Mouse (Mus musculus) left cerebral cortex, postnatal 4 days (tissue): ENCODE measurements around the gene Cpvl. TPM values are rescaled to one million over a fixed set of nuclear protein-coding genes. Genes with fewer than 3 reads are reported as not detected.

Experiments used
- DNase-seq: peaks from one replicate; pipeline ENCODE4 v3.0.0-alpha.2; 2022
- intact Hi-C: fragments of 180-260 bp; cut with DNase I; formaldehyde crosslinking; loops from one replicate; pipeline ENCODE4 v1.15.1; 2025
- total RNA-seq, 2 experiments: library from RNA; stranded (reverse); gene quantifications; 2 replicates each; pipeline ENCODE4 v1.2.3; 2021

The Cpvl gene
- not detected for total RNA-seq

DNA sequence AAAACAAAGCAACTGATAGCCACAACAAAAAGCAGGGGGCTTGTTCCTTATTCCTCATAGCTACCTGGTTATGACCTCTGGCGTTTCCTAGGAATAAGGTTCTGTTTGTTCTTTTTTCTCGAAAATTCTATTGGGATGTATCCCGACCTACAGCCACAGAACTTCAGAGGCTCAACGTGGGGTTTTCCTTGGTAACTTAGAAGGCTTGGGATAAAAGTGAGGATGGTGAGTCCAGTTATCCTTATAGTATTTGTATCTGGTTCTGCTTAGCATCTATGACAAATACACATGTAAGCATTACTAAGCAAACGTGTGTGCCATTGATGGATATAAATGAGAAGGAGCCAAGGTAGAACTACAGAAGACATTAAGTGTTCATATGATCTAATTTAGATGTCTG, at the start of gene Cpvl:
TSS of gene Cpvl (minus strand) at position 101 of the 400 bp plus-strand sequence.
- DNase-seq, result no peak

DNA sequence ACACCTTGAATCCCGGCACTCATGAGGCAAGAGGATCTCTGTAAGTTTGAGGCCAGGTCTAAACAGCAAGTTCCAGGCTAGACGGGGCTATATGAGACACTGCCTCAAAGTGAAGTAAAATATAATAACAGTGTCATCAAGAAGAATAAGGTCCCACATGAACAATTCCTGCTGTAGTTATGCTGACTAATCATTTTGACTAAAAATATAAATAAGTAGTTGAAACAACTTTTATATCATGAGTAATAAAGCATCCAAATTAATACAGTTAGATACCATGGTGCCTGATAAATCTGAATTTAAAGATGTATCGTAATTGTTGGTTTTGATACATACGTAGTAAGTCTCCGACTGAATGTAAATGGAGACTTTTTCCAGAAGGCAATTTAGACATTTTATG, 45.4 kb upstream of the Cpvl start:
- intact Hi-C loops, result no loop called here
- no peak for DNase-seq

More for the DNA sequence above, at the start of gene Cpvl:
- intact Hi-C loops, result no loop called here

DNA sequence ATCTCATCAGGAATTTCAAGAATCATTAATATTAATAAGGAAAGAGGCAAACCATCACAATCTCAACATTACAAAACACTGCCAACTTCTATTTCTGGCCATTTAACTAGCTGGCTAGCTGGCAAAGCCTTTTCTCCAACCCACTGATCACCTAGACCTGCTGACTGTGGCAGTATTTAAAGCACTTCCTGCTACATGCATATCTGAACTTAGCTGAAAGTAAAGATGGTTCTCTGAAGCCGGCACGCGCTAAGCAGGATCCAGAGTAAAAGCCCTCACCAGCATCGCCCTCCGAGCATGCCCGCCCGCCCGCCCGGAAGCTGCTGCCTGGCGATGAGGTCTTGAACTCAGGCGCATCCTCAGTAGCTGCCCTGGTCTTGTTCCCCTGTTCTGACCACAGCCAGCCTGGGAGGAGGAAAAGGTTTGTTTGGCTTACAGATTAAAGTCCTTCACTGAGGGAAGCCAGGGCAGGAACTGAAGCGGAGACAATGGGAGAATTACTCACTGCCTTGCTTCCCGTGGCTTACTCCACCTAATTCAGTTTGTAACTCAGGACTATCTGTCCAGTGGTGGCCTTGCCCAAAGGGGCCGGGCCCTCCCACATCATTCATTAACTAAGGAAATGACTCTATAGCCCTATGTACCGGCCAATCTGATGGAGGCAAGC, 42.8 kb upstream of the Cpvl start:
- intact Hi-C loops, result no loop called here
- no peak for DNase-seq

DNA sequence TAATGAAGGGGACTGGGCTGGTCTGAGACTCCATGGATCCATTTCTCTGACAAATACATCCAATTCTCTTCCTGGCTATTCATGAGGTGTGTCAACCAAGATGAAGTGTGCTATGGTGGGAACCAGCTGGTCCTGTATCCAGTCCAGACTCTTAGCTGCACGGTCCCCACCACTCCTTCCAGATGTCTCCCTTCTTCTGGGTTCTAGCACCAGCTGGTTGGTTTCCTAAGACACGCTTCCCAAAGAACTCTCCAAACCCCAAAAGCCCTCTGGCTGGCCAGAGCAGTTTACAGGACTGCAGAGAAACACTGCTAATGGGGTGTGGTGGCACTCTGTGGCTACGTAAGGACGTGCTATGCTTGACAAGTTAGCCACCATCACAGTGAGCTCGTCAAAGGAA, 40.4 kb upstream of the Cpvl start:
- intact Hi-C loops, result no loop called here
- no peak for DNase-seq

DNA sequence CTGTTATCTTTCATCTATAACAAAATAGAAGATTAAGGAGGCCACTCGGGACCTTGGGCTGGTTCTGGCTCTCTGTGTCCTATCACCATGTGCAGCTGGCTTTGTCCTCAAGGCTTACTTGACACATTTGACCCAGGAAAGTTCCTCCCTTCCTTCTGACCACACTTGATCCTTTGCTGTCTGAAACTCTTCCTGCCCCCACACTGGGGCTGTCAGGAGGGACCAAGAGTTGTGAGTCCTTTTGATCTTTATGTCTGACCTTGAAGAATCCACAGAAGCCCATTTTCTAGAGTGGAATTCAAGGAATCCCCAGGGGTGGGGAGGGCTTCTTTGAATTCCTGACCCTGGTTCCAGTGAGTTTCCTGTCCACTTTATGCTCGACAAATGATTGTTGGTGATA, 39.6 kb upstream of the Cpvl start:
- DNase-seq, result no peak
- intact Hi-C loops, result no loop called here

DNA sequence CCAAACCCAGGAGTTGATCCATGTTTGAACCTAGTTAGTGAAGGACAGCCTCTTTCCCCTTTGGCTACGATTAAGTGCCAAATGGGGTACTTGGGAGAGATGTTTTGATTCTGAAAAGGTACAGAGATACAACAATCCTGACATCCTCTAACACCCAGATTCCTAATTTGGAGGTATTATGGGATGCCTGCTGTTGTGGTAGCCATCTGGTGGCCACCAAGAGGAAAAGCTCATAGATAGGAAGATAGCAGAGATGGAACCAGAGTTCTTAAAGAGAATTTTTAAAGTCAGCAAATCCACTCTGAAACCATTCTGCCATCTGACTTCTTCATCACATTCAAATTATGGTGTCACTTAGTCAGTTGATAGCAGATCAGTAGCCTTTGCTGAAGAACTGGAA, 33.7 kb upstream of the Cpvl start:
- no peak for DNase-seq
- intact Hi-C loops, result no loop called here

DNA sequence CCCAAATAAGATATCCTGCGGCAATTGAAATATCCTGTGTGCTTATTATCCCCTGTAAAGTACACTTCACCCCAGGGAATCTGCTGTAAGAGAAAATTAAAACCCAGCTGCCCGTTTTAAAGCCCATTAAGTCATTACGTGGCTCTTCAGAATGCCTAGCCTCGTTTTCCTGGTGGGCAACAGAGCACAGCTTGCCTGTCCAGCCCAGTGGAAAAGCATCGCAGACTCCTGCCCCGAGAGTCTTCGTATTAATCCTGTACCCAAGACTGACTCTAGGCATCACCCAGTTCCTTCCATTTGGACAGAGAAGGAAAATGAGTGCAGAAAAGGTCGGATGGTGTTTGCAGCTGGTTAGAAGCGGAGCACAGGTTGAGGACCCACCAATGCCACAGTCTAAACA, 31.9 kb upstream of the Cpvl start:
- no peak for DNase-seq
- intact Hi-C loops, result no loop called here

DNA sequence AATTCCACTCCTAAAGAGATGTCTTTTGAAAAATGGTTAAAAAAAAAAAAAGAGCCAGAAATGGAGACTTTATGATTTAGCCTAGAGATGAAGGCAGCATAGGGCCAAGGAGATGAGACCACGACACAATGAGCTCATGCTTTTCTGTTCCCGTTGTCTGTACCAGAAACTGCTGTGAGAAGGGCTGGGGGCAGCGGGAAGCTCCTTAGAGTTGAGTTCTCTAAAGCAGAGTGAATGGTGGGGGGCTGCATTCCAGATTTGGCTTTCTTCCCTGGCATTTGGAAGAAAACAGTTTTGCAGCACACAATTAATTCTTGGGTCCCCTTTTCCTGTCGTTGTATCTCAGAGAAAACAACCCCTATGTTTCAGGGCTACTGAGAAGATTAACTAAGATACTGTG, 30.8 kb upstream of the Cpvl start:
- intact Hi-C loops, result no loop called here
- no peak for DNase-seq

DNA sequence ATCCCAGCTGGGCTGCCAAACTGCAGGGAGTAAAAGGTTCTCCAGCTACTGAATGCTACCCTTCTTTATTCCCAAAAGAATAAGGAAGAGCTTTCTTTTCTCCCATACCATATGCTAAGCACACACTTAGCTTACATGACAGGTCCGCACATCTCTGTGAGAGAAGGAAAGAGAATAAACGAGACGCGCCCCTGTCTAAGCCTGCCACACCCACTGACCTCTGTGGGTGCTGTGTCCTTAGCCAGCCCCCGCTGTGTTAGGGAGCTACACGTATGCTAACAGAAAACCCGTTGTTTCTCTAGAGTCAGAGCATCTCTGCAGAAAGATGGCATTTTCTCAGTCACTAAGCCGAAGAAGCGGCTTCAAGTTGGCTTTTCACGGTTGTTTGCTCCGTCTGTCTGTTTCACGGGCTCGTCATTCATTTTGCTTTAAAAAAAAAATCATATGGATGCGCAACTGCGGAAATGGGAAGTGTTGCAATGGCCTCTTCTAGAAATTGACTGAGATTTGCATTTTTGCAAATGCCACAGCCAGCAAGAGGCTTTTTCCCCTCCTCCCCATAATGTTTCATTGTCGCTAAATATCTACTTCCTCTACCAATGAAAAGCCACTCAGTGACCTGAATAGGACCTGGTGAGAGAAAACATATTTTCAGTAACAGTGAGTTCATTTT, 30.1 kb upstream of the Cpvl start:
- intact Hi-C loops, result no loop called here
- DNase-seq, result no peak

DNA sequence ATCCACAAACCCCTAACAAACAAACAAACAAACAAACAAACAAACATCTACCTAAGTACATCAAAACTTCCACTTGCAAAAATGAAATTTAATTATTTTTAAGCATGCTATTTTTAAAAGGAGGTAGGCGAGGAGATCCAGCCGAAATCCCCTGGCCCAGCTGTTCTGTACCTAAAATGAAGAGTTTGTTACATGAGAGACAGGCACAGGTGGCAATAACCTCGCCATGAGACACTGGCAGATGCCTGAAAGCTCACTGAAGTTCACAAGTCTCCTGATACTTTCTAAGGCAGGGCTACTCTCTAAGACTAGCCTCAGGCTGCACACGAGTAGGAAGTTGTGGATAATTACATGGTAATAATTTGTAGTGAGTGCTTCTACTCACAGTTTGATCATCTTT, 26.8 kb upstream of the Cpvl start:
- intact Hi-C loops, result no loop called here

DNA sequence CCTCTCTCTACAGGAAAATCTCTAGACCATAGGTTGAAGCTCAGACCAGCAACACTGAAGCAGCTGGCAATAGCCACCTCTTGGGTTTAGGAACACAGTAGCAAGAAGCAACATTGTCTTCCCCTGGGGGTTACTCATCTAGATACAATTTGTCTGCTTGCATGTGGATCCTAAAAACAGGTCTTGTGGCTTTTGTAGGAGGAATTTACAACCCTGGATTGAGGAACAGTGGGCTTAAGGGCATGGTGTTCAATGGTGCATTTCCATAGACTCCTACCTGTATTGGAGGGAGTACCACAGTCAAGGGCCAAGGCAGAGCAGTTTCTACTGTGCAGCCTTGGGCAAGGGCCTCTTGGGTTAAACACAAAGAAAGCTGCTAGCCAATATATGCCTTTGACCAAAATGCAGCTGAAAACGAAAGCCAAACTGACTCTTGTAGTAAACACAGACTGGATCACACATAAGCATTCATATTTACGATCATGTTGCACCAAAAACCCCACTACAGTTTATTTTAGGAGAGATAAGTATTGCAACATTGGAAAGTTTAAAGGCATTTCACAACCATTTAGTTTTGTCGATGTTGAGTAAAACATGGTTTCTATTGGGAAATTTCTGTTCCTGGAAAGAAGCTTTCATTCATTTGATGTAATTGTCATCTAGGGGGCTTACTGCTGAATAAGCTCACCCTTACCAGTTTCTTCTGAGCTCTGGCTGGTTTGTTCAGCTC, 17.9 kb upstream of the Cpvl start:
- no peak for DNase-seq
- intact Hi-C loops, result no loop called here

More for the DNA sequence above, 26.8 kb upstream of the Cpvl start:
- no peak for DNase-seq

DNA sequence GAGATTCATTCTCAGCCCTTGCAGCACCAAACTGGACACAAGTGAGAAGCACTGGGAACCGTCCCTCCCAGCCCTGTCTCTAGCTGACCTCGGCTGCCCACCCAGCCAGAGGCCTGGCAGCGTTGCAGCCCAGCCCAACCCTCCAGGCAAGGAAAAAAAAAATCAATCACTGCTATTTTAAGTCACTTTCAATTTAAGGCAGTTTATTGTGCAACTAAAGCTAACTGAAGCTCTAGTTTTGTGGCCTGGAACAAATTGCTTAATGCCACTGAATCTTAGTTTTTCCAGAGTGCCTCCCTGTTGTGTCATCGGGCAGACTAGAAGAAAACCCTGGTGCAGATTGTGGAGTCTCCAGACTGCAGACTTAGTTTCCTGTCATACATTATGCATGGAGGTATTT, 17.0 kb upstream of the Cpvl start:
- intact Hi-C loops, result no loop called here
- no peak for DNase-seq

DNA sequence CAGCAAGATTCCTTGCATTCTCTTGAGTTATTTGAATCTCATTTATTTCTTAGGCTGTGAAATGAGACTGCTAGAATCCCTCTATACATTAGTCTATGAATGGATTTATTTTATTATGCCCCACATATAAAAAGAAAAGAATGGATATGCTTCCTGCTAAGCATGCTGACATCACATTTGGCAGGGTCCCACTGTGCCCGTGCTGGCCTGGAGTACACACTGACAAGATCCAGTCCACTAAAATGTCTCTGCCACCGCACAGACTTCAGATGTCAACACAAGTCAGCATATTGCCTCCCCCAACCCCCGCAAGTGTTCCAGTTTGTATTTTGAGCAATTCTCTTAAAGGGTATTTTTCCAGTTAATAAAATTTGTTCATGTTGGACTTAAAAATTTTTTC, 13.9 kb upstream of the Cpvl start:
- intact Hi-C loops, result no loop called here
- no peak for DNase-seq

DNA sequence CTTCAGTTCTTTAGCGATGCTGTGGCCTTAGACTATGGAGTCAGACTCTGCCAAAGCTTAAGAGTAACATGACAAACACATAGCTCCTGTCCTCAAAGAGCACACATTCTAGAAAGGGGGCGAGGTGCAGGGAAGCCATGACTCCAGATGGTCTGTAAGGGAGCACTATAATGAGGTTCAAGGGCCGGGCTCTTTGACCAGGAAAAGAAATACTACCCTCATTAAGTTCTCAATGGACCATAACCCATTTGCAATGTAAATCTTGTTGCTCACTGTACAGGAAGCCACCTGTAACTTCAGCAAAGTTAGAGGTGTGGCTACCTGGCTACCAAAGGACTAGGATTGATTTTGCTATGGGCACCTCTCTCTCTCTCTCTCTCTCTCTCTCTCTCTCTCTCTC, 8.8 kb upstream of the Cpvl start:
- no peak for DNase-seq
- intact Hi-C loops, result no loop called here

DNA sequence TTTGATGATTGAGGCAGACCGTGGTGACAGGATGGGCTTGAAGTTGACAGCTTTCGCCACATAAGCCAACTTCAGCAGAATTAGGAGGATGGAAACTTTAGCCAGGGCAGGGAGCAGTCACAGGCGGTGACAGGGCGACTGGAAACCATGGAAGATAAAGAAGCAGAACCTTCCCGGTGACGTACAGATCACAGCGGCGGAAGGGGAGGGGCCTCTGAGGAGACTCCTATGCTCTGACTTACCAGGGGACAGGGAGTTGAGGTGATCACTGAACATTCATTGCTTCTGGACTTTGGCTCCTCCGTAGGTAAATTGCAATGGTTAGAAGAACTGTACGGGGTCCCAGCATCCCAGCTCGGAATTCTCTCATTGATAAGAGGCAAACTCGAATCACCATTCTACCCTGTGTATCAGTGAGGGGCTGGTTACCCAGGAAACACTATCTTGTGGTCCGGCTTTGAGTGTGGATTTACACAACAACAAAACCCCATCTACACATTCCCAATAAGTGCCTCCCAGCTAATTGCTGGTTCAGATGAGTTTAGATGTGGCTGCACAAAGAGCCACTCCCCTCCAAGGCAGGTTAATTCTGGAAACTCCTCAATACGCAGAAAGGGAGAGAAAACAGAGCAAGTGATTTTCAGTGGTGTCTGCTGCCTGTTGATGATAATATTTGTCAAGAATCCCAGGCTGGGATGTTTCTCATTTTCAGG, 8.0 kb upstream of the Cpvl start:
- no peak for DNase-seq
- intact Hi-C loops, result no loop called here

DNA sequence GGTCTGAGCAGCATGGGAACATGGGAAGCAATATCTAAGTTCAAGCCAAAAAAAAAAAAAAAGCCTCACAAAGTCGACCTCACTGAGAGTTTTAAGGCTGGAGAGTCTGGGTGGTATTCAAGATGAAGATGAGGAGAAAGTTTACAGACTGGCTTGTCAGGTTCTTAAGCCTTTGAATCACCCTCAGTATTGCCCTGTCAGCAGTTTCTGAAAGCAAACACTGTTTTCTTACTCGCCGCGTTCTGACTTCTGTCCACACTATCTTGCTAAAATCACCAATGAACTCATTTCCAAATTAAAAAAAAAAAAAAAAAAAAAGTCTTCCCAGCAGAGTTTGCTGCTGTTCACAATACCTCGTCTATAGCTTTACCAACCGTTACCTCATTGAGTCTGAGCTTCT, 5.3 kb upstream of the Cpvl start:
- no peak for DNase-seq
- intact Hi-C loops, result no loop called here

DNA sequence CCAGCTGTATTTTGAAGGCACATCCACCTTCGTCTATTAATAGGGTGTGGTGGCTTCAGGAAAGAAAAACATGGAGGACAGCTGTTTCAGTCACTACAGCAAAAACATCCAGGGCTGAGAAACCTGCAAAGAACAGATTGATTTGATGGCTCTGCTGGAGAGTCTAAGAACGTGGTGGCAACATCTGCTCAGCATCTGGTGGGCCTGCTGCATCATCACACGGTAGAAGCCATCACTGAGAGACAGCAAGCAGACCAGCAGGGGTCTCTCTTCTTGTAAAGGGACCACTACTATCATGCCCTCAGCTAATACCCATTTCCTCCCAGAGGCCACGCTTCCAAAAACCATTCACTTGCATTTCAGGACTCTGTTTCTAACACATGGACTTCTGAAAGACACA, 4.1 kb upstream of the Cpvl start:
- intact Hi-C loops, result no loop called here
- no peak for DNase-seq

DNA sequence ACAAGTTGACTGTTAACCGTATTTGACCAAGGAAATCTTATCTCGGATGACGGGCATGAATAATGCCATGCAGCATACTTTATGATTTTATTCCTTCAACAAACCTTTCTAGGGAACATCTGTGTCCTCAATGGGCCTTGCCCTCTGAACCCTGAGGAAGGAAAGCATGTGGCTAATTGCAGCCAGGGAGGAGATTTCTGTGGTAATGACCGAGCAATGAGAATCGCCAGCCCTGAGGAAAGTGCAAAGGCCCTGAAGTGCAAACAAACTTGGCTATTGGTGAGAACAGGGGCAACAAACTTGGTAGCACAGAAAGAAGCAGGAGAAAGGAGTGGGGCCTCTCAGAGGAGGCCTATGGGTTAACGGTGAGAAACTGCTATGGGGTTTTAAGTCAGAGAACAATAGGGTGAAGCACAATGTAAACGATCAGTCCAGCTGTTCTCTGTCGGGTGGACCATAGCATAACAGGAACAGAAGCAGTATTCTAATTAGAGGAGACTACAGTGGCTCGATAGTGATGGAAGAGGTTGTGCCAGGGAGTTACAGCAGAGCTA, 3.7 kb upstream of the Cpvl start:
- intact Hi-C loops, result no loop called here

DNA sequence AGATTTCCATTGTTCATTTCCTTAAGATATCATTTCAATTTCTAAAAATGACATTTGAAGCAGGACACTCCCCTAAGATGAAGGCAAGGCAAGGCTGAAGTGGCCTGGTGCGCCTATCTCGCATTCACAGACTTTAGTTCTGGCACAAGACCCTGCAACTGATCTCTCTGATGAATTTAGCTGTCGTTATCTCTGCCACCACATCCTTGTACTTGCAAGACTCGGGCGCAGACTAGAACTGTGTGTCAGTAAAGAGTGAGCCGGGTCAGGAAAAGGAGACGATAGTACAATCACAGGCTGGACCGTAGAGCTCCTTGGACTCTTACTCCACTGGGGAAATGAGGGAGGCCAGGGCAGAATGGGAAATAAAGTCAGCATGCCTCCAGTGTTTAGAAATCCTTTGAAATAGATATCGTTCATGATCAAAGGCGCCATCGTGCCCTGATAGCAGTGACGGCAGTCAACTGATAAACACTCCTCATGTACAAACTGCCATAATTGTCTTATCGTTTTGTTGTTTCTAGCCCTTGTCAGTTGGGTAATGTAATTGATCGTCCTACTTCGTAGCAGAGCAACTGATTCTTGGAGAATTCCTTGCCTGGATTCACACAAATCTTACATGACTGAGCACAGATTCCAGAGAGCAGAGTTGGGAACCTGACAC, 2.5 kb upstream of the Cpvl start:
- no peak for DNase-seq
- intact Hi-C loops, result no loop called here

More for the DNA sequence above, 3.7 kb upstream of the Cpvl start:
- DNase-seq, result no peak

DNA sequence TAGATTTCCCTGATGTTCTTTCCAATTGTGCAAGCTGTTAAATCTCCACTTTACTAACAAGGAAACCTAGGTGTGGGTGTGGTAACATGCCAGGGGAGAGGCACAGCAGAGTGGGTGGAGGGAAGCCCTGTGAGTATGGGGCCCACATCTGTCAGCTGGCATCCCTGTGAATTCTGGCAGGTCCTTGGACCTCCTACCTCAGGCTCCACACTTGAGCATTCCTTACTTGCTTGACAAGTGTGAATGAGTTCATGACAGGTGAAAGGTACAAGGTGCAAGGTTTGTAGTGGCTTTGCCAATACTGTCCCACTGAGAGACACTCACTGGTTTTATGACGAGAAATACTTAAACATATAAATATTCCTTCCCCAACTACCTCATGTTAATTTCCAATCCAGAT, 4.4 kb downstream of the Cpvl start:
- DNase-seq, result no peak
- intact Hi-C loops, result no loop called here

DNA sequence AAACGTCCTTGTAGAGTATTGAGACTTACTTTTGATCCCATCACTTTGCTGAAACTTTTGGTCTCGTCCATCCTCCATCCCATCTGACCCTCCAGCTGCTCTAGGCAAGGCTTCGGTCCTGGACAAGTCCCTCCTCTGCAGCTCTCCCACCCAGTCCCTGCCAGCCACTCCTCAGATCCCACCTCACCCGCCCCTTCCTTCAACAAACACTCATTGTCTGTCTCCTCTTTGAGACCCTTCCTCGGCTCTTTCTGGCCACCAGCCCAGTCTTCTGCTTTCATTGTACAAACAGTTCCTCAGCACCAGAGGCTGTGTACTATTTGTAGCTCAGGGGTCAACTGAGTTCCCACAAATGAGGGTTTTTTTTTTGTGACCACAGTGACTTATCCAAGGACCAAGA, 5.0 kb downstream of the Cpvl start:
- intact Hi-C loops, result no loop called here
- peak; percentile 60 for DNase-seq
